Mouse (Mus musculus): Measurements from ENCODE around the gene H2al1n.

- no peak for TF ChIP-seq CTCF (IDR thresholded peaks at IDR 0.05; ENCODE audit: low read depth)
- TF ChIP-seq EP300 (IDR thresholded peaks at IDR 0.05; ENCODE audit: low read depth), result no peak
These were observed 4.7 kb upstream of the H2al1n start for GRCm38 (mm10) chrX:14206112-14206875.

Measured in liver, postnatal 0 days (tissue).